15 mouse cellular contexts compared by ENCODE assay signal in the genomic region with DNA sequence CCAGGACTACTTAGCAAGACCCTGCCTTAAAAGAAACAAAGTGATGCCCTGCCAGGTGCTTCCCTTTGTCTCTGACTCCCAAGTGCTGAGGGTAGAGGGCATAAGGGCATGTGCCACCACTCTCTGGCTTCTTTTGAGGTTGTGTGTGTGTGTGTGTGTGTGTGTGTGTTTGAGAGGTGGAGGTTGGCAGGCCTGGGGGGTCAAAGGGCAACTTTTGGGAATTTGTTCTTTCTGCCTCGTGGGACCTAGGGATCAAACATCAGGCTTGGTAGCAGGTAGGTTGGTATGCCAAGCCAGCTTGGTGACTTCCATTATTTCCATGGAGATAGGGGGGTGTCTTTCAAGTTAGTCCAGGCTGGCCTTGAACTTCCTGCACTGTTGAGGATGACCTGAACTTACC.
"Had no signal": no experiment of that assay in that cellular context is flagged by ENCODE, and none has a peak within 500 bp of the region (broad histone marks: within the 10 kb centered on the region; RNA-seq: fewer than 3 reads in every experiment).

No protein-coding gene starts in this region.

- H3K9ac ChIP-seq: hindbrain, embryonic 14.5 days; intestine, embryonic 15.5 days; limb, embryonic 13.5 days; lung, embryonic 15.5 days; midbrain, embryonic 12.5 days; neural tube, embryonic 13.5 days; stomach, embryonic 15.5 days had no signal

- ATAC-seq: intestine, embryonic 15.5 days; midbrain, embryonic 16.5 days had no signal

- H3K36me3 ChIP-seq: intestine, embryonic 15.5 days; limb, embryonic 13.5 days; lung, embryonic 15.5 days; midbrain, embryonic 12.5 days; neural tube, embryonic 13.5 days; stomach, embryonic 15.5 days had no signal

- DNase-seq: left cerebral cortex, postnatal 4 days; lung, postnatal 14 days; retina, postnatal 1 day; right cerebral cortex, postnatal 4 days; spleen, adult 18-20 months; thymus, adult 2 months; thymus, postnatal 25 days had no signal

- H3K4me2 ChIP-seq: hindbrain, embryonic 14.5 days; intestine, embryonic 15.5 days; limb, embryonic 13.5 days; lung, embryonic 15.5 days; midbrain, embryonic 12.5 days; neural tube, embryonic 13.5 days; stomach, embryonic 15.5 days had no signal

- H3K27ac ChIP-seq: hindbrain, embryonic 14.5 days; intestine, embryonic 15.5 days; limb, embryonic 13.5 days; lung, embryonic 15.5 days; midbrain, embryonic 12.5 days; neural tube, embryonic 13.5 days; stomach, embryonic 15.5 days had no signal

- H3K27me3 ChIP-seq: intestine, embryonic 15.5 days; limb, embryonic 13.5 days; lung, embryonic 15.5 days; midbrain, embryonic 12.5 days; neural tube, embryonic 13.5 days; stomach, embryonic 15.5 days had no signal

- H3K9me3 ChIP-seq: intestine, embryonic 15.5 days; limb, embryonic 13.5 days; lung, embryonic 15.5 days; midbrain, embryonic 12.5 days; neural tube, embryonic 13.5 days; stomach, embryonic 15.5 days had no signal

- H3K4me3 ChIP-seq: intestine, embryonic 15.5 days; limb, embryonic 13.5 days; lung, embryonic 15.5 days; midbrain, embryonic 12.5 days; neural tube, embryonic 13.5 days; stomach, embryonic 15.5 days had no signal
